Mouse (Mus musculus): ENCODE results near the gene Heatr6.

DNA sequence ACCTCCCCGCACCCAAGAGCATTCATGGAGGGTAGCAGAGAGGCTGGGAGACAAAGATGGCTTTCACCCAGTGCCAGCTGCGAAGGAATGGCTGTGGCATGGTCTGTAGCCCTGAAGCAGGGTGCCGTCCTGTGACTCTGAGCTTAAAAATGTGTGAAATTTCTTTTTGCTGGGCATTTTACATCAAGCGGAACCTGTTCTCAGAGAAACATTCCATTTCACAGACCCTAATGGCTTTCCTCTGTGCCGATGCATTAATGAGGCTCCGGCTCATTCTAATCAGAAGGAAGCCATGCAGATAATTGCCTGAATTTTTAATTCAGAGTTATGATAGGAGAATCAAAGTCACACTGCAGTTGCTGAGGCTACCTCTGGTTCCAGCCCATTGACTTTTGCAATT lies 63.6 kb downstream of the Heatr6 start:
- TF ChIP-seq POLR2A (IDR thresholded peaks at IDR 0.05; ENCODE audit: insufficient read depth, low read depth, low read length) (no peak), CTCF (IDR thresholded peaks at IDR 0.05; ENCODE audit: insufficient read depth, low read depth, low read length) (no peak)

All from olfactory bulb, adult 2 months (tissue).